Mouse (Mus musculus): Measurements from ENCODE around the gene Defb48. TPM values are rescaled to one million over a fixed set of nuclear protein-coding genes. Genes with fewer than 3 reads are reported as not detected.

Gene Defb48
- not detected for total RNA-seq (2021)

DNA sequence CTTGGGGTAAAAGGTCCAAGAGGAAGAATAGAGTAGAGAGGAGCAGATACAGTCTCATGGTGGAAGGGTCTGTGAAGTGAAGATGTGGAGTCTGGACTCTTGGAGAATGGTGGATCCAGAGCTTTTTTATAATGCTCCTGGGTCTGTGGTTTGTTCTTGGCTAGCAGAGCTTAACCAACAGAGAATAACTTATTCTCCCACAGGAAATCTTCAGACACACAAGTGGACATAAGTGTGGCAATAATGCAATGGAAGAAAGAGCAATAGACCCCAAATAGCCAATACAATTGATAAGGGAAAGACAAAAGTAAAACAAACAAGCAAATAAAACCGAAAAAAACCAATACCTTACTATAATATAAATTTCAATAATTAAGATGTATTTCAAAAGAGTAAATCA is at the start of gene Defb48:
Gene Defb48, minus strand, starts transcription at position 101 of the 400 bp plus-strand sequence.
- intact Hi-C loops (cut with DNase I), result no loop called here
- DNase-seq, result no peak

- no peak for DNase-seq
These were observed 36.3 kb upstream of the Defb48 start for GRCm38 (mm10) chr14:63020524-63021156.

DNA sequence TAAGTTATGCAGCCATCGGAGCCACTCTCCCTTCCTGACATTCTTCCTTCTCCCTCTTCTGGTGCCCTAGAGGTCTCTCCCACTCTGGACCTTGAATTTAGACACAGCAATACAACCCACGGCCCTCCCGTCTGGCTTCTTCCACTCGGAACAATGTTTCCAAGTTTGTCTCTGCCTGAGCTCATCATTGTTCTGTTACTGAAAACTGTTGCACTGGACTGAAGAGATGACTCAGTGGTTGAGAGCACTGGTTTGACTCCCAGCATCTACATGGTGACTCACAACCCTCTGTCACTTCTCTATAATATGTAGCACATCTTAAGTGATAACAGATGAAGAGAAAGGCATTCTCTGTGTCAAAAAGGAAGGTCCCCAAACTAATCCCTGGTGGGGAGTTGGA is 30.4 kb upstream of the Defb48 start:
- intact Hi-C loops (cut with DNase I), result no loop called here
- no peak for DNase-seq

More at GRCm38 (mm10) chr14:63020524-63021156, 36.3 kb upstream of the Defb48 start:
- intact Hi-C loops (cut with DNase I), result no loop called here

DNA sequence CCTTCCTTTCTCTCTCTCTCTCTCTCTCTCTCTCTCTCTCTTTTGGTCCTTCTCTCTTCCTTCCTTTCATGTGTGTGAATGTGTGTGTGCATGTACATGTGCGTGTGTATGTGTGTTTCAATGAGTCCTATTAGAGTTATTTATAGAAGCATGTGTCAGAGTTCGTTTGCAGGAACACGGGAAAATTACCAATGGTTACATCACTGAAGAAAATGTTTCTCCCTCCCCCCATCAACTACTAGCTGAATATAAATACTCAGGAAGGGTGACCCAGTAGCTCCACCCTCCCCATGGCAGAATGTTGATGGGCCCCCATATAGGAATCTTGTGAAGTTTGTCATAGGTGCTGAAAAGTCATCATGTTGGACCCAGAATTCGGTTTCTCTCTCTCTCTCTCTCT is 28.8 kb upstream of the Defb48 start:
- intact Hi-C loops (cut with DNase I), result no loop called here
- no peak for DNase-seq

GRCm38 (mm10) chr14:63011471-63011870 is 27.2 kb upstream of the Defb48 start, which contains the start of gene Defb43:
Gene Defb43 (plus strand): TSS chr14:63011771.
- DNase-seq, result no peak
- intact Hi-C loops (cut with DNase I), result no loop called here

GRCm38 (mm10) chr14:63002588-63002987 is 18.3 kb upstream of the Defb48 start:
- intact Hi-C loops (cut with DNase I), result no loop called here
- DNase-seq, result no peak

DNA sequence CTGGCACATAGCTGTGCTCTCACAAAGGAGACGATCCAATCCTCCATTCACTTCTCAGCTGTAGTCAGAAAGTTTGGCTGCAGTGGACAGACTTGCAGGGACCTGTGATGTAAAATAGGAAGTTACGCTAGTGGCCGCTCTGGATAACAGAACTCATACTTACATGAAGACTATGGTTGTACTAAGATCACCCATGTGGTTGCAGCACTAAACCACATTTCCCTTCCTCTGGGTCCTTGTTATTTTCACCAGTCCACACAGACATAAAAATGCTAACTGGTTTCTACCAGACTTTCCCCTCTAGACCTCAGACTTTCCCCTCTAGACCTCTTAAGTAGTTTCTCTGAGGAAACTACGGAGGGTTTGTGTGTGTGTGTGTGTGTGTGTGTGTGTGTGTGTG is 14.7 kb upstream of the Defb48 start:
- DNase-seq, result no peak
- intact Hi-C loops (cut with DNase I), result no loop called here

DNA sequence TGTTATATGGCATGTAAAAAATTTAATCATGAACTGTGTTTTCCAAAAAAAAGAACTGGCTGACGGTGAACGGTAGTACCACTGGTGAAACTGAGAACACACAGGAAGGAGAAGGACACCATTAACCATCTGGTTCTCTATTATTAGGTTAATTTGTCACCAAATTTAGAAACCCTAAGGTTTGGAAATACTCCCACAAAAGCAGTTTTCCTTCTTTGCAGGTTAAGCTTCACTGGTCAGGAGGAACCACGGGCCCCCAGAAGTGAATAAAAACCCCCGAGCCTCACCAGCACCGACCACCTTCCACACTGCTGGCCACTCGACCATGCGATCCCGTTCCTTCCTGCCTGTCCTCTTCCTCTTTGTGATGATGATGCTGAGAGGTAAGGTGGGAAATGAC is 13.5 kb upstream of the Defb48 start, which contains the start of gene Defb47:
Gene Defb47, plus strand, starts transcription at position 301 of the 400 bp plus-strand sequence.
- intact Hi-C loops (cut with DNase I), result no loop called here
- no peak for DNase-seq

DNA sequence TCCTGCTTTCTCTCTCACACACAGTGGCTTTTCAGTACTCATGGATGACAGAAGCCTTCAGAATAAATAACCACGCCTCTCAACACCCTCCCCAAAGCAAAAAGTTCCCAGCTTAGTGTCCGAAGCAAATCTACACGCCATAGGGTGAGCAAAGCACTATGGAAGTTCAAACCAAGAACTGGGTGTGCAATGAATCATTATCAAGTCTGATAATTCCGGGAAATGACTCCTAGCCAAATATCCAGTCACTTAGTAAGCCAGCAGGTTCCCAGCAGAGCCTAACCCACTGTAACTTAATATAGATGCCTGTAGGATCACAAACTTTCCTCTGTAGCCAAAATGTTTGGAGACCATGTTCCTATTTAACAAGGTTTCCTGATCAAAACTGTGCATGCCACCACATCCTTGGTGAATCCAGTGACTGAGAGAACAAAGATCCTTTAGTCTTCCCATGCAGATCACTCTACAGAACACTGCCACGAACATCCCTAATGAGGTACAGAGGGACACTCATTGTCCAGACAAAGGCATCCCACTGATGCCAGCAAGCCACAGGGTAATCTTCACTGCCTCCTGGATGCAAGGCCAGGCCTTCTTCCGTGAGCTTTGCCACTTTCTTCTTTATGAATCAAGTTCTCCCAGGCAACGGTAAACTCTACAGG is 7.7 kb upstream of the Defb48 start:
- intact Hi-C loops (cut with DNase I), result no loop called here
- no peak for DNase-seq

DNA sequence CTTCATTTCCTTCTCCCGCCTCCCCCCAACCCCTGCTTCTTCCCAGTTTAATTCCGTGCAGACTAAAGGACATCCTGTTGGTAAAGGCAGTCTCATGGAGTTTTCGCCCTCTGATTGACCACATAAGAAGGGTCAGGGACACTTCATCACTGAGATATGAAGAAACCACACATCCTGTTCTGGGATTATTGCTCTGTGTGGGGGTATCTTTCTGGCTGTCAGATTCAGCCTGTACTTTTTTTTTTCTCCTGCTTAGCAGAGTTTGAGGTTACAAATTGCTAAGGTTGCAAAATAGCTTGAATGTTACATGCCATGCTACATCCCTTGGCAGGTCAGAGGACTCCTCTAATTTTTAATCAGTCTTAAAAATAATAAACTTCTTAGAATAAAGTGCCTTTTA is 7.0 kb upstream of the Defb48 start:
- intact Hi-C loops (cut with DNase I), result no loop called here
- no peak for DNase-seq

GRCm38 (mm10) chr14:62979815-62980214 is 4.5 kb downstream of the Defb48 start:
- intact Hi-C loops (cut with DNase I), result no loop called here

DNA sequence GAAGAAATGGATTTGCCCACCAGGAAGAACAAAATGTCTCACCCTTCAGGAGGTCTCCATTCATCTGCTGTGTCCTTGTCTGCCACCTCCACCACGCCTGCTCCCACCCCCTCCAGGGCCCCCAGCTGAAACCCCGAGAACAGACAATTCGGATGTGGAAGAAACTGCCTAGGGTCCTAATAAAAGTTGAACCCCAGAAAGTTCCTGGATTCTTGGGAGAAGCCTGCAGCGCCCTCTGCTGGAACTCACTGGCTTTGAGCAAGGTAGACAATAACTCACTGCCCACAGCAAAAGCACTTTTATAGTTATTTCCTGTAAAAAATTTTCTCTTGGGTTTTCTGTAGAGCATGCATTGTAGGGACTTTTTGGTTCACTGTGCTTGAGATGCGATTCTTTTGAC is 9.3 kb downstream of the Defb48 start:
- intact Hi-C loops (cut with DNase I), result no loop called here
- peak; percentile 75 for DNase-seq

More at GRCm38 (mm10) chr14:62979815-62980214, 4.5 kb downstream of the Defb48 start:
- DNase-seq, result no peak

DNA sequence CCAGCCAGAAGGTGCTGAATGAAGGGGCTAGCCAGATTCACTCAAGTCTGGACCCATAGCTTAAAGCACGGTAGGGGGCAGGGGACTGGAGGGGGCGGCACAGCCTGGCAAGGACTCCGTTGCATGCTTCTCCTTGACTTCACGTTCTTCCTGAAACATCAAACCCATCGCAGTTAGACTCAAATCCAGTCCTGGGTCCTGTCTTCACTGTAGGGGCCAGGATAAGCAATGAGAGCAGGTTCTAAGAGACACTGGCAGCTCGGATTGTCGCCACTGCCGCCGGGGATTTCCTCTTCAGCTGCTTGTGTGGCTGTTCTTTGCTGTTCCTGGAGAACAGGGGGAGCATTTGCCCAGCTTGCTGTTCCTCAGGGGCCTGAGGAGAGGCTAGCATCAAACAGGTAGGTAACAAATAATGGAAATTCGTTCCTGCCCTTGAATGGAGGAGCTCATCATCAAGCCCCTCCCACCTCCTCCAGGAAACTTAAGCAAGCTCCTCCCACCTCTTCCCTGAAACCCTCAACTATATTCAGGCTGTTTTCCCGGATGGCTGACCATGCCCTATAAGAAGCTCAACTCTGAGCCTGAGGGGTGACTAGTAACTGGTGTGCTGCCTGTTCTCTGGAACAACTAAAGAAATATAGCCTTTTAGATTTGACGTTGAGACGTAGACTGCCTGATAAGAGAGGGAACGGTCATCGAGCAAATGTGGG is 18.3 kb downstream of the Defb48 start:
- DNase-seq, result no peak
- intact Hi-C loops (cut with DNase I), result no loop called here

GRCm38 (mm10) chr14:62965342-62965741 is 19.0 kb downstream of the Defb48 start:
- DNase-seq, result no peak
- intact Hi-C loops (cut with DNase I), result no loop called here

DNA sequence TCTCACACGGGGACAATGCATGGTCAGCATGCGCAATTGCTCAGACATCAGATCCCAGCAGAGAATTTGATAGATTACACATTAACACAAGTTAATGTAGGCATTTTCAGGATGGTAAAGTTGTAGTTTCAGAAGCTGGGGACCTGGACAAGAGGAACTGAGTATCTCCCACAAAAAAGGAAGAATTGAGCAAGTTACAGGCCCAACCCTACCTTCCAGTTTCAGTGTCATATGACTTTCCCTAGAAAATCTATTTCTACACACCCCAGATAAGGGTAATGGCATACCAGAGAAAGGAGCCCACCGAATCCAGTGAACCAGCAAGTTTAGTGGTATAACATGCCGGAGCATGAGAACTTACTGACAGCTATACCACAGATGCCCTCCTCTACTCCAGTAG is 20.7 kb downstream of the Defb48 start:
- intact Hi-C loops (cut with DNase I), result no loop called here
- no peak for DNase-seq

DNA sequence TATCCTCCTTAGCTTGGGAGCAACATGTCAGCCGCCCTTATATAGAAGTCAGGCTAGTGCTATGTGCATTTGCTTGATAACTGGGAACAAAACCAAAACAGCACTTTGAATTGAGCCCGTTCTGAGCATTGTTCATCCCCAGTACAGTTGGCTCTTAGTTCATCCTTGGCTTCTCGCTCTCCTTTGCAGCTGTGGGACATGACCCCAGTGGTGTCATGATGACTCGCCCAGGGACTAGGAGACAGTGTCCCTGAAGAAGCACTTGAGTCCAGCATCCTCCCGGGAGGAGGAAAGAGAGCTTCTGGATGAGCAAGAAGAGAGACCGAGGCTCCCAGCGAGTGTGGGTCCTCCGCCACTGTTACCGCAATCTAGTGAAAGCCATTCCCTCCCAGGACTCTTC is 28.2 kb downstream of the Defb48 start:
- no peak for DNase-seq
- intact Hi-C loops (cut with DNase I), result no loop called here

DNA sequence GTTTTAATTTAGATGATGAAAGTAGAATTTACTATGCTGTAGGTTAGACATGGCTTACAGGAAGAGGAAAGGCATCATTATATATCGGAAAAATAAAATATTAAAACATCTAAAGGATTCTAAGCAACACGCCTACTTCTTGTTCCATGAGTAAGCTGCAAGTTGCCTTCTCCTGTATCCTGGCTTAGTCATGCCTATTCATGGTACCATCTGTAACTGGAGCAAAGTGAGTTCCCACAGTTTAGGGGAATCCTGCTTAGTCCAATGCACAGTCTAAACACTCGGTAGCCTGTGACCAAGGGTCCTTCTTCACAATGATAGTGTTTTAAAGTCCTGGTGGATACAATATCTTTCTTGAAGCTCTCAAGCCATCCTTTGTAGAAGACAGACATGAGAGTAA is 37.5 kb downstream of the Defb48 start:
- intact Hi-C loops (cut with DNase I), result no loop called here
- no peak for DNase-seq

- intact Hi-C loops (cut with DNase I), result no loop called here
- no peak for DNase-seq
These were observed 43.8 kb downstream of the Defb48 start for GRCm38 (mm10) chr14:62940383-62941074.

DNA sequence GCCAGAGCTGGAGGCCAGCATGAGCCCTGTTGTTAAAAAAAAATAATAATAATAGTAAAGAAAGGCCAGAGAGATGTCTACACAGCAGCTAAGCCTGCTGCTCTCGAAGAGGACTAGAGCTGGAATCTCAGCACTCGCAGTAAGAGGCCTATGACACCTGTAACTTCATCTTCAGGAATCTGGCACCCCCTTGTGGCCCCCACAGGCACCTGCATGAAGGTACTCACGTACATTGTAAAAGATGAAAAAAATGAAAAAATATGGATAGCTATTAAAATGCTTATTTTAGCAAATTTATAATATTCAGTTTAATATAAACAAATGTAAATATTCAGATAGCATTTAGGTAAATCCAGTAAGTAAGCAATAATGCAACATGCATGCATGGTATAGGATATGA is 44.9 kb downstream of the Defb48 start:
- intact Hi-C loops (cut with DNase I), result loop anchor here (5.0 to 10.0 kb wide), 3 partner anchors 57 to 445 kb away; partner anchors contain the start of gene Ints6
- no peak for DNase-seq

- DNase-seq, result peak; percentile 9
- intact Hi-C loops (cut with DNase I), result loop anchor here (5.0 to 10.0 kb wide), 3 partner anchors 55 to 443 kb away; partner anchors contain the start of gene Ints6
These were observed 46.6 kb downstream of the Defb48 start for GRCm38 (mm10) chr14:62937675-62938074.
